Mouse (Mus musculus): Measurements from ENCODE around the gene P3h4.
"Not testable (repeated sequence)": the region's sequence is repeated elsewhere in the genome, so short reads cannot be mapped to it uniquely, and the experiment has no call there.

P3h4 gene

DNA sequence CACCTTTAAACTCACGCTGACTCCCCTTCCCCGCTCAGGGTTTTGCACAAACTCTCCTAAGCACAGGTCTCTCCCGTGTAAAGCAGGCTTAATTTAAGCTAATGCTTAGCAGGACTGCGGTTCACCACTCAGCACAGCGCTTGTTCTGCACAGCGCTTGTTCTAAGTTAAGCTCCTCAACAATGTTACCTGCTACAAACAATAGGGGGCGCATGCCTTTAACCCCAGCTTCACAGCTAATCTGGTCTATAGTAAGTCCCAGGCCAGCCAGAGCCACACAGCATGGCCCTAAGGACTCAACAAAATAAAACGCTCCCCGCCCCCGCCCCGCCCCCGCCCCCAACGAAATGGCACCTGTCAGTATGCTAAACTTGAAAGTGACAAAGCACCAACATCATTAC, 53.6 kb downstream of the P3h4 start:
- DNase-seq (ENCODE audit: low spot score in 2 of 2) = not testable (repeated sequence)

GRCm38 (mm10) chr11:100360175-100360574, 54.5 kb downstream of the P3h4 start:
- DNase-seq (ENCODE audit: low spot score in 2 of 2) = no peak

Measured in spleen, postnatal 36 days (tissue).